Mouse (Mus musculus): ENCODE measurements at regions not wholly inside any gene's neighbourhood (a gene's known extent, or its start where the extent isn't known, plus 50 kb on each side); places are given as distances from the start of the nearest gene placed in this dataset.

DNA sequence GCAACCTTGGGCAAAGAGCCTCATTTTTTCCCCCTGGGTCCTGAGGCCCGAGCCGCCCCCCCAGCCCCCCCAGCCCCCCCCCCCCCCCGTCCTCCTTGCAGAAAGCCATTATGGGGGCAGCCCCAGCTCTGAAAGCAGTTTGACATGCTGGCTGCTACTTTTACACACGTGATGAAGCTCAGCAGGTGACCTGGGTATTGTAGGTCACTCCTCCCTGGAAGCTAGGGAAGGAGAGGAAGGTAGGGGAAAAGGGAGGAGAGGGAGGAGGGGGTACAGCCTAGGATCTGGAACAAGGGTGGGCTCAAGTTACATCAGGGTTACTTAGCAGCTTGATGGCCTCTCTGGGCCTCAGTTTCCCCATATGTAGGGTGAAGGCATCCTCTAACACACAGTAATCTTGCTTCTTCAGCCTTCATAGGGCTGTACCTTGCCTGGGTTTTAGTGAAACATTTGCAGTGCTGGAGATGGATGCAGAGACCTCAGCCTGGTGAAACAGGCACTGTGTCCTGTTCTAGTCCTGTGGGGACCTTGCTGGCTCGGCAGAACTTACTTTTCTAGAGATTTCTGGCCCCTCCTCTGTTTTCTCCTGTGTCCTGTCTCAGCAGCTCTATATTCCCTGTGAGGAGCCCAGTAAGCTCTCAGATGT, 138.3 kb downstream of the Mn1 start:
- H3K4me1 ChIP-seq = peaks cover 25% of the 10 kb centered on the region
- DNase-seq (ENCODE audit: low spot score) = no peak
- H3K27me3 ChIP-seq (ENCODE audit: insufficient read depth, poor library complexity, severe bottlenecking) = peaks cover 29% of the 10 kb centered on the region
- H3K9me3 ChIP-seq = no peaks in the 10 kb centered on the region
- peak overlapping the region; percentile 84 for H3K27ac ChIP-seq
- no peak overlapping the region for H3K4me3 ChIP-seq
- WGBS = 10% methylated on average over 5 of the region's 5 CpGs
- no peaks in the 10 kb centered on the region for H3K36me3 ChIP-seq

- no peak for DNase-seq (ENCODE audit: low spot score)
- H3K4me1 ChIP-seq = peaks cover 28% of the 10 kb centered on the region
- 56% methylated on average over 7 of the region's 7 CpGs for WGBS
These were observed 138.8 kb downstream of the Mn1 start for GRCm38 (mm10) chr5:111555981-111556380.

GRCm38 (mm10) chr5:111560432-111560831, 143.3 kb downstream of the Mn1 start:
- Histone ChIP-seq H3K36me3 (no peaks in the 10 kb centered on the region), H3K27ac (peak overlapping the region; percentile 57; the same call in 1 of the 2 replicates), H3K27me3 (ENCODE audit: insufficient read depth, poor library complexity, severe bottlenecking) (peaks cover 29% of the 10 kb centered on the region), H3K4me3 (no peak overlapping the region), H3K4me1 (peaks cover 16% of the 10 kb centered on the region), H3K9me3 (no peaks in the 10 kb centered on the region)
- DNase-seq (ENCODE audit: low spot score) = no peak
- WGBS = 60% methylated on average over 8 of the region's 9 CpGs

More at GRCm38 (mm10) chr5:111555981-111556380, 138.8 kb downstream of the Mn1 start:
- Histone ChIP-seq H3K27ac (peak overlapping the region; percentile 84), H3K36me3 (no peaks in the 10 kb centered on the region), H3K4me3 (no peak overlapping the region), H3K27me3 (ENCODE audit: insufficient read depth, poor library complexity, severe bottlenecking) (peaks cover 30% of the 10 kb centered on the region), H3K9me3 (no peaks in the 10 kb centered on the region)

- no peaks in the 10 kb centered on the region for H3K36me3 ChIP-seq
- H3K27ac ChIP-seq = no peak overlapping the region
- WGBS = 72% methylated on average over 10 of the region's 10 CpGs
- no peak for DNase-seq (ENCODE audit: low spot score)
- H3K4me1 ChIP-seq = peaks cover 8% of the 10 kb centered on the region
- peaks cover 38% of the 10 kb centered on the region for H3K27me3 ChIP-seq (ENCODE audit: insufficient read depth, poor library complexity, severe bottlenecking)
- no peaks in the 10 kb centered on the region for H3K9me3 ChIP-seq
- H3K4me3 ChIP-seq = no peak overlapping the region
These were observed 144.1 kb downstream of the Mn1 start for GRCm38 (mm10) chr5:111561301-111561700.

DNA sequence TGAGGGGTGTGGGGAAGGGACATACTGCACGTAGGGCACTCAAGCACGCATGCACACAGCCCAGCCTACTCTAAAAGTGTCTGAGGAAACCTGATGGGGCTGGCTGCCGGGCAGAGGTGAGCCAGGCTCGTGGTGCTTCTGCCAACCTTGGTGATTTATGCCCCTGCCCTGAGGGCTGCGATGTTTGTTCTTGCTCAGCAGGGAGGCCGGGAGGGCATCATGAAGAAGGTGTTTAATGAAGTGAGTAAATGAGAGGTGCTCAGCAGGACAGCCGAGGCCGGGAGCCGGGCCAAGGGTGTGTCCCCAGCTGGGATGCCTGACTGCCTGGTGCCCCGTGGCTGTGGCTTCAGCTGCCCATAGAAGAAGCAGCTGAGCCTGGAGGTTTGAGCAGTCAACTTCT, 153.7 kb downstream of the Mn1 start:
- peaks cover 48% of the 10 kb centered on the region for H3K27me3 ChIP-seq (ENCODE audit: insufficient read depth, poor library complexity, severe bottlenecking)
- 14% methylated on average over 10 of the region's 10 CpGs for WGBS

DNA sequence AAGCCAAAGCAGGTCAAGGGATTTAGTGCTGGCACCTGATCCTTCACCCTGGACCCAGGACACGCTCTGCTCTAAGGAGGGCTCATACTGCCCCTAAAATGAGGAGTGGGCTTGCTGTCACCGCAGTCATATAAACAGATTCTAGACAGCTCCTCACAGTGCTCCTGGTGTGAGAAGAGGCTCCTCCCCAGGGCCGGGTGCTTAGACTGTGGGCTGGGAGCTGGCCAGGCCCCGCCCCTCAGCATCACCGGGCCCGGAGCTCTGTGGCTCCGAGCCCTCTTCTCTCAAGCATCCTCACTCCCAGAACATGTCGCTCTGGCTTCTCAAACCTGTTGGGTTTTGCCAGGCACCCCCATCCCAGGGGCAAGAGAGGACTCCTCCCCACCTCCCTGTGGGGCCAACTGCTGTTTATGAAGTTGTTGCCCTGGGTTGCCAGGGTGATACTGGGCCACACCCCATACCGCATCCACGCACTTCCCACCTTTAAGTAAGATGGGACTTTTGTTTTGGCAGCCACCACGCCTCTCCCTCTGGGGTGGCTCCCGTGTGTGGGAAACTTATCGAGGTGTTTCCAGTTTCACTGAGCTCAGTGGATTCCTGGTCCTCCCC, 156.2 kb downstream of the Mn1 start:
- Histone ChIP-seq H3K9me3 (no peaks in the 10 kb centered on the region), H3K4me1 (peaks cover 53% of the 10 kb centered on the region), H3K36me3 (no peaks in the 10 kb centered on the region), H3K4me3 (no peak overlapping the region), H3K27ac (0 out of 2 replicates have a peak overlapping the region, but pooled peaks have one; percentile 6), H3K27me3 (ENCODE audit: insufficient read depth, poor library complexity, severe bottlenecking) (peaks cover 51% of the 10 kb centered on the region)
- WGBS = 15% methylated on average over 13 of the region's 13 CpGs
- DNase-seq (ENCODE audit: low spot score) = no peak

More for the DNA sequence above, 153.7 kb downstream of the Mn1 start:
- Histone ChIP-seq H3K4me1 (peaks cover 35% of the 10 kb centered on the region), H3K36me3 (no peaks in the 10 kb centered on the region), H3K9me3 (no peaks in the 10 kb centered on the region), H3K4me3 (no peak overlapping the region), H3K27ac (peak overlapping the region; percentile 6; the same call in 1 of the 2 replicates)
- no peak for DNase-seq (ENCODE audit: low spot score)

DNA sequence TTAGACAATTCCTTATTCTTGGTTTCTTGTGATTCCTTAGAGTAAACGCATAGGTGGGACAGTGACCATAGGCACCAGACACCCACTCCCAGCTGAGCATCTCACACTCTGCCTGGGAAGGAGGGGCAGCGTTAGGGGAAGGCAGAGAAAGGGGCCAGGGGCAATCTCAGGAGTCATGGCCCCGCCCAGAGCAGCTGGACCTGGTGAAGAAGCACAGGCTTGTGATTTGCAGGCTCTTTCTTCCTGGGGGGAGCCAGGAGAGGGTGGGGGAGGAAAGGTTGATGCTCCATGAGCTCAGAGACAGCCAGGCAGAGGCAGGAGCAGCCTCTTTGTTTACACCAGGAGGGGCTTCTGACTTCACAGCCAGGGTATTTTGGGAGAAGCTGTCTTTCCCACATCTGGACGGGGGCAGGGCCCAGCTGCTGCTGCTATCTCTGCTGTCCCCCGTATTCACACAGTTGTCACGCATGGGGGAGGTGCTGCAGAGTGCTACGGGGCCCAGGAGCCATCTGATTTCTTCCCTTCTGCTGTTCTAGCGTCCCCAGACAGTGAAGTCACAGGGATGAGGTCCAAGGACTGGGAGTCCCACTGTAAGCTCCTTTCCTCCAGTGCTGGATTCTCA, 157.2 kb downstream of the Mn1 start:
- no peaks in the 10 kb centered on the region for H3K9me3 ChIP-seq
- peaks cover 63% of the 10 kb centered on the region for H3K4me1 ChIP-seq
- H3K36me3 ChIP-seq = no peaks in the 10 kb centered on the region
- H3K27ac ChIP-seq = peak overlapping the region; percentile 4; the same call in 1 of the 2 replicates
- no peak for DNase-seq (ENCODE audit: low spot score)
- WGBS = 10% methylated on average over 8 of the region's 8 CpGs
- peaks cover 51% of the 10 kb centered on the region for H3K27me3 ChIP-seq (ENCODE audit: insufficient read depth, poor library complexity, severe bottlenecking)
- H3K4me3 ChIP-seq = no peak overlapping the region

DNA sequence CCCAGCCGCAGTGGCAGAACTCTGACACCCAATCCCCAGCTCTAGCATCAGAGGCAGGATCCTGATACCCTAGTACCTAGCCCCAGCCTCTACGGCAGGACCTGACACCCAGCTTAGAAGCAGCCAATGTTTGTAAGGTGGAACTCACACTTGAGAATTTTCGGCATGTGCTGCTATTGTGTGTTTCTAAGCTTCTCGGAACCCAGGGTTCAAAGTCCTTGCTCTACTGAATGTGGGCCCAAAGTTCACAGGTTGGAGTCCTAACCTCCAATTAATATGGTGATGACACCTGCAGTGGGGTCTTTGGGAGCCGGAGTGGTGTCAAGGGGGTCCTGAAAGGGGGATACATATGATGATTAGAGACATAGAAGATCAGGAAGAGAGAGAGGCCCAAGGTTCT, 158.2 kb downstream of the Mn1 start:
- H3K4me3 ChIP-seq = no peak overlapping the region
- 84% methylated on average over 5 of the region's 5 CpGs for WGBS
- H3K9me3 ChIP-seq = no peaks in the 10 kb centered on the region
- no peaks in the 10 kb centered on the region for H3K36me3 ChIP-seq
- H3K4me1 ChIP-seq = peaks cover 70% of the 10 kb centered on the region
- H3K27ac ChIP-seq = no peak overlapping the region
- DNase-seq (ENCODE audit: low spot score) = no peak
- H3K27me3 ChIP-seq (ENCODE audit: insufficient read depth, poor library complexity, severe bottlenecking) = peaks cover 49% of the 10 kb centered on the region

GRCm38 (mm10) chr5:111577441-111577840, 156.3 kb upstream of the Gm26897 start:
- H3K9me3 ChIP-seq = no peaks in the 10 kb centered on the region
- DNase-seq (ENCODE audit: low spot score) = no peak
- H3K4me1 ChIP-seq = peaks cover 79% of the 10 kb centered on the region
- peak overlapping the region; percentile 73 for H3K27ac ChIP-seq
- WGBS = 29% methylated on average over 5 of the region's 5 CpGs
- peaks cover 56% of the 10 kb centered on the region for H3K27me3 ChIP-seq (ENCODE audit: insufficient read depth, poor library complexity, severe bottlenecking)
- H3K36me3 ChIP-seq = no peaks in the 10 kb centered on the region
- no peak overlapping the region for H3K4me3 ChIP-seq

- Histone ChIP-seq H3K36me3 (no peaks in the 10 kb centered on the region), H3K4me3 (no peak overlapping the region), H3K4me1 (peaks cover 74% of the 10 kb centered on the region), H3K27me3 (ENCODE audit: insufficient read depth, poor library complexity, severe bottlenecking) (peaks cover 56% of the 10 kb centered on the region), H3K27ac (peak overlapping the region; percentile 73), H3K9me3 (no peaks in the 10 kb centered on the region)
- 59% methylated on average over 5 of the region's 5 CpGs for WGBS
- DNase-seq (ENCODE audit: low spot score) = no peak
These were observed 155.6 kb upstream of the Gm26897 start for GRCm38 (mm10) chr5:111578088-111578487.

- no peak overlapping the region for H3K4me3 ChIP-seq
- peak overlapping the region; percentile 73 for H3K27ac ChIP-seq
- WGBS = 15% methylated on average over 12 of the region's 12 CpGs
- no peaks in the 10 kb centered on the region for H3K36me3 ChIP-seq
- H3K9me3 ChIP-seq = no peaks in the 10 kb centered on the region
- DNase-seq (ENCODE audit: low spot score) = no peak
- peaks cover 64% of the 10 kb centered on the region for H3K4me1 ChIP-seq
- H3K27me3 ChIP-seq (ENCODE audit: insufficient read depth, poor library complexity, severe bottlenecking) = peaks cover 56% of the 10 kb centered on the region
These were observed 154.6 kb upstream of the Gm26897 start for GRCm38 (mm10) chr5:111578977-111579727.

GRCm38 (mm10) chr5:111580870-111581771, 152.6 kb upstream of the Gm26897 start:
- H3K4me3 ChIP-seq = peak overlapping the region; percentile 49
- peak overlapping the region; percentile 71 for H3K27ac ChIP-seq
- no peaks in the 10 kb centered on the region for H3K36me3 ChIP-seq
- peaks cover 55% of the 10 kb centered on the region for H3K4me1 ChIP-seq
- peak; percentile 86 for DNase-seq (ENCODE audit: low spot score)
- 7% methylated on average over 31 of the region's 31 CpGs for WGBS
- no peaks in the 10 kb centered on the region for H3K9me3 ChIP-seq
- peaks cover 74% of the 10 kb centered on the region for H3K27me3 ChIP-seq (ENCODE audit: insufficient read depth, poor library complexity, severe bottlenecking)
